In genomic region chr5:105717294-105717693, GRCm38 (mm10) we compare ENCODE assay signal across 8 mouse cellular contexts. TPM values are rescaled to one million over a fixed set of nuclear protein-coding genes. Genes with fewer than 3 reads are reported as not detected.
A peak's percentile ranks its signal among the peaks of the same experiment; 100 is the strongest.
DNase-seq lines count a peak whose midpoint lies in the region; ATAC-seq and TF ChIP-seq lines count a peak whose summit lies in the region.

No protein-coding gene starts in this region.

- no peaks in the 10 kb centered on the region for H3K27me3 ChIP-seq in forebrain, embryonic 14.5 days (replicated peaks; ENCODE audit: control insufficient read depth, insufficient read depth, low read length)
- no peaks in the 10 kb centered on the region for H3K27me3 ChIP-seq in liver, embryonic 14.5 days (ENCODE audit: control insufficient read depth, insufficient read depth, low read length)

- intact Hi-C loops in heart, postnatal 10 days (cut with DNase I): no loop called here
- intact Hi-C loops in left cerebral cortex, adult 2 months (cut with DNase I): no loop called here

- H3K27ac ChIP-seq in forebrain, embryonic 14.5 days (ENCODE audit: low read depth, low read length): peak overlapping the region; percentile 36; the same call in 1 of the 2 replicates
- peak overlapping the region; percentile 50 for H3K27ac ChIP-seq in liver, embryonic 14.5 days
- H3K27ac ChIP-seq in left cerebral cortex, adult 2 months: no peak overlapping the region

- WGBS in forebrain, embryonic 14.5 days: 54% methylated on average over 7 of the region's 7 CpGs
- WGBS in liver, embryonic 14.5 days (ENCODE audit: insufficient replicate concordance): 36% methylated on average over 7 of the region's 7 CpGs

- H3K9me3 ChIP-seq in forebrain, embryonic 14.5 days (replicated peaks; ENCODE audit: control insufficient read depth, low read length): no peaks in the 10 kb centered on the region
- H3K9me3 ChIP-seq in liver, embryonic 14.5 days (ENCODE audit: control insufficient read depth, low read length): no peaks in the 10 kb centered on the region

- TF ChIP-seq EP300 in liver, embryonic 14.5 days (IDR thresholded peaks at IDR 0.05; ENCODE audit: low read depth): no peak

- H3K4me2 ChIP-seq in forebrain, embryonic 14.5 days (ENCODE audit: low read length): no peak overlapping the region
- H3K4me2 ChIP-seq in liver, embryonic 14.5 days (ENCODE audit: low read depth): peak overlapping the region; percentile 58; the same call in 1 of the 2 replicates

- DNase-seq in heart, postnatal 10 days: peak; percentile 40 to 43
- no peak for DNase-seq in heart, adult 8-10 months (ENCODE audit: low spot score)
- peak; percentile 13 for DNase-seq in NIH3T3 (ENCODE audit: low read depth)
- DNase-seq in forebrain, embryonic 14.5 days (ENCODE audit: low spot score): peak; percentile 55
- DNase-seq in liver, embryonic 14.5 days (ENCODE audit: low read depth in 3 of 3, low spot score in 3 of 3): no peak
- DNase-seq in urinary bladder, postnatal 4 days (ENCODE audit: low spot score in 2 of 2): no peak
- DNase-seq in left cerebral cortex, adult 2 months (ENCODE audit: extremely low spot score in 1 of 2, low spot score in 2 of 2): no peak

- H3K9ac ChIP-seq in forebrain, embryonic 14.5 days (ENCODE audit: low read length): no peak overlapping the region
- H3K9ac ChIP-seq in liver, embryonic 14.5 days (replicated peaks): no peak overlapping the region; the same call in 1 of the 2 replicates

- no peak overlapping the region for H3K4me3 ChIP-seq in forebrain, embryonic 14.5 days (ENCODE audit: low read depth, low read length)
- H3K4me3 ChIP-seq in liver, embryonic 14.5 days (ENCODE audit: insufficient read depth in 1 of 2, low read depth in 2 of 2, low read length in 2 of 2): no peak overlapping the region
- H3K4me3 ChIP-seq in left cerebral cortex, adult 2 months: no peak overlapping the region

- ATAC-seq in forebrain, embryonic 14.5 days: peak; percentile 40; the same call in 1 of the 2 replicates
- ATAC-seq in liver, embryonic 14.5 days (ENCODE audit: insufficient read depth): no peak
- ATAC-seq in erythroid progenitor cell, adult 5-6 weeks (replicated peaks; ENCODE audit: low FRiP score, poor library complexity, severe bottlenecking): no peak

- TF ChIP-seq CTCF in liver, embryonic 14.5 days (IDR thresholded peaks at IDR 0.05; ENCODE audit: low read depth): no peak
- no peak for TF ChIP-seq CTCF in left cerebral cortex, adult 2 months (IDR thresholded peaks at IDR 0.05)

- 0 out of 2 replicates have a peak, but pooled peaks cover 4% of the 10 kb centered on the region for H3K36me3 ChIP-seq in forebrain, embryonic 14.5 days (ENCODE audit: control insufficient read depth, insufficient read depth, low read length)
- H3K36me3 ChIP-seq in liver, embryonic 14.5 days (replicated peaks; ENCODE audit: control insufficient read depth, insufficient read depth, low read depth): no peaks in the 10 kb centered on the region

- H3K4me1 ChIP-seq in forebrain, embryonic 14.5 days (ENCODE audit: control insufficient read depth, insufficient read depth, low read length): peaks cover 30% of the 10 kb centered on the region
- H3K4me1 ChIP-seq in liver, embryonic 14.5 days (replicated peaks; ENCODE audit: control insufficient read depth in 2 of 2, insufficient read depth in 2 of 2, low read length in 1 of 2): peaks cover 10 to 56% of the 10 kb centered on the region in 2 experiments

RNA-seq across cellular contexts. Expression of gene Lrrc8d, which starts 17.5 kb away (rescaled TPM):
- total RNA-seq in heart, postnatal 10 days (2021): 10 to 100 TPM; 18.7 to 19.5 TPM
- total RNA-seq in heart, adult 8-10 months (2022): 10 to 100 TPM in 1 of 4 experiments, 1 to 10 TPM in 3; 7.2 to 11.1 (median 9.0) TPM
- polyA plus RNA-seq in forebrain, embryonic 14.5 days (2014; fragmentation: Nextera tagmentation; extraction: Ambion mirVana): 23.3 and 31.7 TPM in 2 replicates
- 2.5 and 3.3 TPM in 2 replicates for polyA plus RNA-seq in liver, embryonic 14.5 days (2012; rRNA removed)
- polyA plus RNA-seq in liver, embryonic 14.5 days (2014; fragmentation: Nextera tagmentation; extraction: Ambion mirVana): 7.5 and 7.8 TPM in 2 replicates
- 10 to 100 TPM; 35.6 to 39.0 TPM for total RNA-seq in left cerebral cortex, adult 2 months (2021)
- total RNA-seq in erythroid progenitor cell, adult 5-6 weeks (2015; ENCODE audit: low replicate concordance): 13.4 and 18.0 TPM in 2 replicates
- total RNA-seq in erythroid progenitor cell, adult 5-6 weeks (2017; ENCODE audit: low replicate concordance): 6.9 and 10.8 TPM in 2 replicates

Comparison
In these comparisons a context has a peak if more than half of its experiments do, and no peak if none do; other contexts are left out.
1. DNase-seq: peak in heart, postnatal 10 days (2 of 2), NIH3T3 (single experiment) and forebrain, embryonic 14.5 days (single experiment); none in heart, adult 8-10 months (single experiment), liver, embryonic 14.5 days (0 of 3), urinary bladder, postnatal 4 days (0 of 2) and left cerebral cortex, adult 2 months (0 of 2).